Comparison of ENCODE assay signal across 17 mouse cellular contexts in the genomic region with DNA sequence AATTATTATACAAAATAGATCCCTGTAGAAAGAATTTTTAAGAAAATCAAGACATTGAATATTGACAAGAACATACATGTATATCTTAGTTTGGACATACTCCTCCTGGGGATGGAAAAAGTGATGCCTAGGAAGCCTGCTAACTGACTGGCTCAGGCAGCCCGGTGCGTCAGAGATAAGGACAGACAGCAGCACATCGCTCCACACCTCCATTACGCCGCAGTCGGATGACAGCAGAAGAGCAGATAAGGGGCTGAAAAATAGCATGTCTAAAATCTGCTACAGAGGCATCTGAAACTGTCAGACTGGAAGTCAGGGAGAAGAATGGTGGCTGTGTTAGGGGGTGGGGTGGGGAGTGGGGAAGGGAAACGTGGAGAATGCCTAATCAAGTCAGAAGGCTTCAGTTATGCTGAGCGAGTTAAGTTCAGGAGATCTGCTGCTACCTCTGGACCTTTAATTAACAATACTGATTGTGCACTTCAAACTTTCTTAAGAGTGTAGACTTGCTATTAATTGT. TPM values are rescaled to one million over a fixed set of nuclear protein-coding genes. Genes with fewer than 3 reads are reported as not detected.
A peak's percentile ranks its signal among the peaks of the same experiment; 100 is the strongest.
DNase-seq lines count a peak whose midpoint lies in the region; ATAC-seq and TF ChIP-seq lines count a peak whose summit lies in the region.
"Had no signal": no experiment of that assay in that cellular context is flagged by ENCODE, and none has a peak within 500 bp of the region (broad histone marks: within the 10 kb centered on the region; RNA-seq: fewer than 3 reads in every experiment).

No protein-coding gene starts in this region.

- peaks cover 3% of the 10 kb centered on the region; the same call in 1 of the 2 replicates for H3K36me3 ChIP-seq in heart, embryonic 14.5 days (ENCODE audit: control insufficient read depth, insufficient read depth, low read length)
- no peaks in the 10 kb centered on the region for H3K36me3 ChIP-seq in stomach, embryonic 15.5 days
- H3K36me3 ChIP-seq in stomach, postnatal 0 days (ENCODE audit: control insufficient read depth, insufficient read depth, low read length): no peaks in the 10 kb centered on the region
- H3K36me3 ChIP-seq: embryonic facial prominence, embryonic 13.5 days had no signal

- H3K4me1 ChIP-seq in heart, embryonic 14.5 days (ENCODE audit: control insufficient read depth in 2 of 2, insufficient read depth in 2 of 2, low read length in 2 of 2): peaks cover 4 to 17% of the 10 kb centered on the region in 2 experiments
- H3K4me1 ChIP-seq in stomach, embryonic 15.5 days: no peaks in the 10 kb centered on the region
- no peaks in the 10 kb centered on the region for H3K4me1 ChIP-seq in stomach, postnatal 0 days (replicated peaks; ENCODE audit: control insufficient read depth, insufficient read depth)
- H3K4me1 ChIP-seq: embryonic facial prominence, embryonic 13.5 days had no signal

- intact Hi-C loops in heart, postnatal 25 days (cut with DNase I): no loop called here

- no peaks in the 10 kb centered on the region for H3K9me3 ChIP-seq in heart, embryonic 14.5 days (ENCODE audit: control insufficient read depth, low read length)
- H3K9me3 ChIP-seq in stomach, embryonic 15.5 days: no peaks in the 10 kb centered on the region
- H3K9me3 ChIP-seq in stomach, postnatal 0 days (ENCODE audit: control insufficient read depth, low read length): no peaks in the 10 kb centered on the region
- H3K9me3 ChIP-seq: embryonic facial prominence, embryonic 13.5 days had no signal

- no peak overlapping the region for H3K9ac ChIP-seq in heart, embryonic 14.5 days (ENCODE audit: low read length)
- no peak overlapping the region for H3K9ac ChIP-seq in stomach, embryonic 15.5 days
- no peak overlapping the region for H3K9ac ChIP-seq in stomach, postnatal 0 days (ENCODE audit: low read length)
- H3K9ac ChIP-seq: embryonic facial prominence, embryonic 13.5 days had no signal

- H3K27ac ChIP-seq in heart, embryonic 14.5 days (replicated peaks in 1 of 2; ENCODE audit: control insufficient read depth in 1 of 2, insufficient read depth in 1 of 2, low read depth in 2 of 2, low read length in 2 of 2): peak overlapping the region in 1 of 2 experiments; percentile 68; a peak in 2 of 4 replicates
- H3K27ac ChIP-seq in stomach, embryonic 15.5 days: no peak overlapping the region
- H3K27ac ChIP-seq in stomach, postnatal 0 days (replicated peaks): no peak overlapping the region
- H3K27ac ChIP-seq: embryonic facial prominence, embryonic 13.5 days had no signal

- no peak for DNase-seq in heart, postnatal 25 days (ENCODE audit: low spot score)
- DNase-seq in stomach, postnatal 0 days (ENCODE audit: low spot score): no peak
- peak; percentile 77 for DNase-seq in liver
- DNase-seq in ovary, postnatal 10 days (ENCODE audit: low spot score): no peak
- DNase-seq in cerebellum, adult 8-10 months: no peak
- DNase-seq: cerebellum, postnatal 36 days; kidney, adult 18-20 months; kidney, postnatal 4 days; lung, postnatal 4 days; right cerebral cortex, postnatal 25 days; thymus, postnatal 4 days had no signal

- H3K4me3 ChIP-seq in heart, embryonic 14.5 days (ENCODE audit: control insufficient read depth in 1 of 2, insufficient read depth in 1 of 2, low read depth in 1 of 2, low read length in 2 of 2): no peak overlapping the region
- H3K4me3 ChIP-seq in stomach, embryonic 15.5 days (replicated peaks): no peak overlapping the region
- no peak overlapping the region for H3K4me3 ChIP-seq in stomach, postnatal 0 days (ENCODE audit: low read depth, low read length)
- H3K4me3 ChIP-seq: embryonic facial prominence, embryonic 13.5 days; myocyte had no signal

- H3K27me3 ChIP-seq in heart, embryonic 14.5 days (ENCODE audit: control insufficient read depth, insufficient read depth, low read length): no peaks in the 10 kb centered on the region
- H3K27me3 ChIP-seq in stomach, embryonic 15.5 days (replicated peaks): no peaks in the 10 kb centered on the region
- H3K27me3 ChIP-seq in stomach, postnatal 0 days (ENCODE audit: control insufficient read depth, insufficient read depth, low read length): no peaks in the 10 kb centered on the region
- H3K27me3 ChIP-seq: embryonic facial prominence, embryonic 13.5 days had no signal

- peak overlapping the region; percentile 46 for H3K4me2 ChIP-seq in heart, embryonic 14.5 days (ENCODE audit: low read length)
- H3K4me2 ChIP-seq in stomach, embryonic 15.5 days: no peak overlapping the region
- H3K4me2 ChIP-seq in stomach, postnatal 0 days (replicated peaks; ENCODE audit: low read depth): no peak overlapping the region
- H3K4me2 ChIP-seq: embryonic facial prominence, embryonic 13.5 days had no signal

- no peak for TF ChIP-seq EP300 in stomach, postnatal 0 days (optimal IDR thresholded peaks at IDR 0.05)

- 5% methylated on average over 8 of the region's 8 CpGs for WGBS in heart, embryonic 14.5 days
- WGBS in stomach, embryonic 15.5 days: 44% methylated on average over 8 of the region's 8 CpGs
- WGBS in stomach, postnatal 0 days: 46% methylated on average over 8 of the region's 8 CpGs

- peak; percentile 64; the same call in 1 of the 2 replicates for ATAC-seq in heart, embryonic 14.5 days (ENCODE audit: insufficient number of reproducible peaks, insufficient read depth, low FRiP score, low read depth)
- peak; percentile 62; the same call in 1 of the 2 replicates for ATAC-seq in stomach, embryonic 15.5 days (ENCODE audit: insufficient read depth, low FRiP score, low read depth)
- ATAC-seq in stomach, postnatal 0 days (ENCODE audit: low FRiP score, low TSS enrichment): no peak
- no peak for ATAC-seq in megakaryocyte, adult 5-6 weeks (ENCODE audit: poor library complexity, severe bottlenecking)
- ATAC-seq: forebrain, embryonic 14.5 days had no signal

- no peak for TF ChIP-seq CTCF in stomach, postnatal 0 days (IDR thresholded peaks at IDR 0.05; ENCODE audit: low read depth)

RNA-seq across cellular contexts. Expression of a gene that starts 22.5 kb away (rescaled TPM):
- polyA plus RNA-seq in heart, embryonic 14.5 days (2014; fragmentation: Nextera tagmentation; extraction: Ambion mirVana): 26.0 and 29.3 TPM in 2 replicates
- total RNA-seq in heart, postnatal 25 days (2021): 1 to 10 TPM; 7.9 to 8.0 TPM
- 28.2 and 36.8 TPM in 2 replicates for polyA plus RNA-seq in stomach, embryonic 15.5 days (2015; fragmentation: Nextera tagmentation; extraction: Ambion mirVana)
- polyA plus RNA-seq in stomach, postnatal 0 days (2015; fragmentation: Nextera tagmentation; extraction: Ambion mirVana): 44.7 and 46.9 TPM in 2 replicates
- total RNA-seq in megakaryocyte, adult 5-6 weeks (2015): 4.4 and 7.2 TPM in 2 replicates
- total RNA-seq in megakaryocyte, adult 5-6 weeks (2017): 4.8 and 13.3 TPM in 2 replicates

Comparison
In these comparisons a context has a peak if more than half of its experiments do, and no peak if none do; other contexts are left out.
1. ATAC-seq: peak in heart, embryonic 14.5 days (single experiment) and stomach, embryonic 15.5 days (single experiment); none in stomach, postnatal 0 days (single experiment) and megakaryocyte, adult 5-6 weeks (single experiment).